Mouse (Mus musculus) cerebellum, adult 9-11 months (tissue): ENCODE results near the gene Gon4l.
A peak's percentile ranks its signal among the peaks of the same experiment; 100 is the strongest.
"Not testable (repeated sequence)": the region's sequence is repeated elsewhere in the genome, so short reads cannot be mapped to it uniquely, and the experiment has no call there.

Experiments
- DNase-seq: peaks from one replicate; pipeline ENCODE4 v3.0.0; 2022

Gene Gon4l

DNA sequence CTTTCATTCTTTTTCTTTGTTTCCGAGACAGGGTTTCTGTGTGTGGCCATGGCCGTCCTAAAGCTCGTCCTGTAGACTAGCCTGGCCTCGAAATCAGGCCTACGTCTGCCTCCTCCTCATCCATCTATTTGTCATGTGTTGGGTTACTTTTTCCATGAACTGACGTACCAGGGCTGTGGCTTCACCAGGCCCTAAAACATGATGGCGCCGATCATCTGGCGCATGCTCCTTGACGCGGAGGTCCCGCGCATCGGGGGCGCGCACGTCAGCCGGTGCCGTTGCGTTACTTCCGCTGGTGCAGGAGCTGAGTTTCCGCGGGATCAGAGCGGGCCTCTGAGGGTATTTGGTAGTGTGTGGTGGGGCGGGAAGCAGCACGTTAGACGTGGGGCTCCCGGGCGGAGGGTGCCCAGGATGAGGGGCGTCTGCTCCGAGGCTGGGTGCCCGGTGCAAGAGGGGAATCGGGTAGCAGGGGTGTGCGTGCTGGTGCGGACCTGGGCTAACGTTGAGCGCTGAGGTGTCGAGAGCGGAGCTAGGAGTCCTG is at the start of gene Gon4l:
Gon4l (plus strand) TSS at position 281 of the 541 bp plus-strand sequence.
- DNase-seq: peak; percentile 58

DNA sequence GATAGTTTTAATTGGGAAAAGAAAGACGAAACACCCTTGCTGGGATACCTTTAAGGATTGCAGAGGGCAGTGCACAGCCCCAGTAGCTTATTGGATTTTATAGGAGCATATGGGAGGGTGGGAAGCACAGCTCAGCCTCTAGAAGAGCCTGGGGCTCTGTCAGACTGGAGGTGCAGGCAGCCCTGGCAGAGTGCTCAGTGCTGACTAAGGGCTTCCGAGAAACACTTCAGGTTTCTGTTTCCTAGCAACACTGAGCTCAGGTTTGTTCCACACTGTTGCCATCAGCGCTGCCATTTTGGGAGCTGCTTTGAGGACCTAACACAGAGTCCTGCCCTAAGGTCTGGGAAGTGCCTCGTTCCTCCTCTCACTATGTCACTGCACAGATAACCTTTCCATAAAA is 48.7 kb upstream of the Gon4l start:
- not testable (repeated sequence) for DNase-seq

DNA sequence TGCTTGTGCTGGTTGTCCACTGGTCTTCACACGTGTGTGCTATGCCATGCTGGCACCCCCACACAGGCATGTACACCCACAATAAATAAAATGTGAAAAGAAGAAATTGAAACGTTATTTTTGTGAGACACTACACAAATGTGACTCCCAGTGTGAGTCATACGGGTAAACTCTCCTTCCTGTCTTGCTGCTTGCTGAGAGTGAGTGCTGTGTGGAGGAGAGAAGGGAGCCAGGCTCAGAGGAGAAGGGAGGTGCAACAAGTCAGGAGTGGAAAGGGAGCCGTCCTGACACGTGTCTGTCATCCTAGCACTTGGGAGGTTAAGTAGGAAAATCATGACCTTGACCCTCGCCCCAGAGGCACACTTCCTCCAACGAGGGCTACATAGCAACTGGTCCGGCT is 48.2 kb upstream of the Gon4l start:
- not testable (repeated sequence) for DNase-seq

DNA sequence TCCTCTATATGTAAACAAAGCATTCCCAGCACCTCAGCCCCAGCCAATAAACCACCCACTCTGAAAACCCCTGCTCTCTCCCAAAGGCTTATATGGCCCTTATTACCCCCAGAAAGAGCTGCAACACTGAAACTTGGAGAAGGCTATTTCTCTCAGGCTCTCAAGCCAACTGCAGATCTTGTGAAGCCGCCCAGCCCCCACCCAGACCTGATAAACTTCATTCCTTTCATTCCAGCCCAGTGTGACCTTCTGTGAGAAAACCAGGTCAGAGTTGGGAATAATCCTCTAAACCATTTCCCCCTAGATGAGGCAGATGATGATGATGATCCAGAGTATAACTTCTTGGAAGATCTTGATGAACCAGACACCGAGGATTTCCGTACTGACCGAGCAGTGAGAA is 47.0 kb upstream of the Gon4l start:
- DNase-seq: not testable (repeated sequence)

GRCm38 (mm10) chr3:88797507-88797906 is 37.5 kb upstream of the Gon4l start:
- DNase-seq: not testable (repeated sequence)

DNA sequence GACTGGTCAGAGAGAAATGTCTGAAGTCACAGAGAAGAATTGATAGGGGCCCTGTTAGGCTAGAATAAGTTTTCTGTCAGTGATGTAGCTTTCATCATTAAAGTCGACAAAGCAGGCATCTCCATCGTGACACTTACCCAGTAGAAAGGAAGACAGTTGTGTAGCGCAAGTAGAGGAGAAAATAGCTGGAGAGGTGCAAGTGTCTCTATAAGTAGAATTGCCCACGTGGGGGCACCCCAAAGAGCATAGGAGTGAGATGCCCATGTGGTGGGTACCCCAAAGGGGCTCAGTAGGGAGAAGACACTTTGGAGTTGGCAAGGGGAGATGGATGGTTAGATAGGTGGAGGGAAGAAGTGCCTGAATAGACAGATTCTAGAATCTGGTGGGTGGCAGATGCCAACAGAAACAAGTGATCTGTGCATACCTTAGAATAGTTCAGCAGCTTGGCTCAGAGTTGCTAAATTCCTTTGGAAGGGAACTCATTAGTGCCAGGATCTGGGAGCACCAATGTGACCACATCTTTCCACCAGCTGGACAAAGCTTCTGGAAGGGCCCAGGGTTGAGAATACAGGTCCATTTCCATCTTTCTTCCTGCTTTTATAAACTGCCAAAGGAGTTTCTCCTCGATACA is 31.0 kb upstream of the Gon4l start:
- no peak for DNase-seq

- DNase-seq: no peak
Observed at GRCm38 (mm10) chr3:88825710-88826109, 9.3 kb upstream of the Gon4l start.

DNA sequence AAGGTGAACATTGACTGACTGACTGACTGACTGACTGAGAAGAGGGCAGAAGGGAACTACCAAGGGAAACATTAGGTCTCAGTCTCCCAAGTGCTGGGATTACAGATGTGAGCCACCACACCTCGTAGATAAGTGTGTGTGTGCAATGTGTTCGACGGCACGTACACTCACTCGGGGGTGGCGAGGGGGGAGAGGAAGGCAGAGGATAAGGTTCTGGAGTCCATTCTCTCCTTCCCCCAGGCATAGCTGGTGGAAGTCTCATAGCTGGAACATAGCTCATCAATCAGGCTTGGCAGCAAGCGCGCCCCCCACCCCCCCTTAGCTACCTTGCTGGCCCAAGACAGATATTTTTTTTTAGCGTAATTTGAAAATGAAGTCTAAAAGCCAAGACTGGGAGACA is 7.8 kb upstream of the Gon4l start:
- no peak for DNase-seq

DNA sequence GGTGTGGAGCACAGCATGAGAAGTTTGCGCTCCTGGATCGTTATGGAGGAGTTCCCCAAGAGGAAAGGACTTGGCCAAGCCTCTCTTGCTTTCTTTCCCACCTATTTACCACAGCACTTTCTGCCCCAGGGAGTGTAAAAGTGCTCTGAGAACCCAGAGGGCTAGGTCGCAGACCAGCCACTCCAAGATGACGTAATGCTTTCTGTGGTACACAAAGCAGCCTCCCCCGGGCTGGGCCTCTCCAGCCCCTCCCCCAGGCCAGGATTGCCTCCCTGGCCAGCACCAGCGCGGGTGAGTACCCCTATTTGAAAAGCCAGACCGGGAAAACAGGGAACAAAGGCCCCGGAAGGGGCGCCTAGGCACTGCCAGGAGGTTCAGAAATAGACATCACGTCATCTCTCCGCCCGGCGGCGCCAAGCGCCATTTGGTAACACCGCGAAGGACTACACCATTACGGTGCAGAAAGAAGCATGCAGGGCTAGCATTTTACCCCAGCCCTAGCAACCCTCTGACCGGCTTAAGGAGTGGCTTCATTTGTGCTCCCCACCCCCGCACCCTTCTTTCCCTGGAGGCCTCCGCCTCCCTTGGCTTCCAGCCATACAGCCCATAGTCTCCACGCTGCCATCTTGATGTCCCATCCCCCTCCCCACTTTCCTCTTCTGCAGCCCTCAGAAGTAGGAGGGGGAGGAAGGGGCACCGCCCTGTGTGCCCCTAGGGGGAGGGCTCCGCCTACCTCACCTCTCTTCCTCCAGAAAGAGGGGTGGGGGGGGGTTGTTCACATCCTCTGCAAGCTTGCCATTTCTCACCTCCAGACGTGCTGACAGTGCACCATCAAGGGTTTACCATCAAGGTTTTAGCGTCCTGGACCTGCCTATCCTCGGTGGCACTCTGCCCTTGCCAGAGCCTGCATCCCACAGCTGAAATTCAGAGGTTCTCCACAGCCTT is 3.6 kb upstream of the Gon4l start:
- peak; percentile 92 for DNase-seq

DNA sequence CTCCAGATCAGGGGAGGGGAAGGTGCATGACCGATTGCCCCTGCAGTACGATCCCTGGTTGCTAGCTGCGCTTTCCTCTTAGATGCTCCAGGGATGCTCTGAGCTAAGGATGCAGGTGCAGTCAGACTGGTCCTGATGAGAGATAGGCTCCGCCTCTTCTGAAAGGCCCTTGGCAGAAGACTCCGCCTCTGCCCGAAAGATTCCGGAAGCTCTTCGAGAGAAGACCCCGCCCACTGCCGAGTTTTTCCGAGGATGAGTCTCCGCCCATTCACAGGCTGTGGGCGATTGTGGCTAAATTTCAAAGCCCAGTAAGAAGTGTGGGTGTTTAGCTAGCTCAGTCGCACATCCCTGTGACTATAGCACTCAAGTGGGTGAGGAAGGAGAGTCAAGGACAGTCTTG is 2.6 kb upstream of the Gon4l start:
- DNase-seq: peak; percentile 88

GRCm38 (mm10) chr3:88849172-88849571 is 14.1 kb downstream of the Gon4l start:
- no peak for DNase-seq

- DNase-seq: no peak
Observed at GRCm38 (mm10) chr3:88855837-88856236, 20.8 kb downstream of the Gon4l start.

DNA sequence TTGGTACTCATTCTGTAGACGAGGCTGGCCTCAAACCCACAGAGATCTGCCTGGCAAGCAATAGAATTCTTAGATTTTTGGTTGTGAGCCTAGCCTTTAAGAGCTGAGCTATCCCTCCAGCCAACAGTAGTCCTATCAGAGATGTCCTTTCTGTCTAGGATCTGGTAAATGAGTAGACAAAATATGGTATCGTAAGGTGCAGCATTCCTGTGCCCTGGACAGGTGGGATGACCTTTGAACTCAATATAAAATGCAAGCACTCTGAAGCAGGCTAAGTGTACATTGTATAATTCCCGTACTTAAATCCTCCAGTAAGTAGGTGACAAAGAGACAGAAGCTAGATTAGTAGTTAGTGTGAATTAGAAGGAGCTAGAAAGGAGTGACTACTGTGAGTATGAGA is 27.1 kb downstream of the Gon4l start:
- no peak for DNase-seq

GRCm38 (mm10) chr3:88866735-88867134 is 31.7 kb downstream of the Gon4l start:
- DNase-seq: not testable (repeated sequence)

- not testable (repeated sequence) for DNase-seq
Observed at GRCm38 (mm10) chr3:88867177-88867576, 32.1 kb downstream of the Gon4l start.

GRCm38 (mm10) chr3:88868449-88868848 is 33.4 kb downstream of the Gon4l start:
- DNase-seq: not testable (repeated sequence)

DNA sequence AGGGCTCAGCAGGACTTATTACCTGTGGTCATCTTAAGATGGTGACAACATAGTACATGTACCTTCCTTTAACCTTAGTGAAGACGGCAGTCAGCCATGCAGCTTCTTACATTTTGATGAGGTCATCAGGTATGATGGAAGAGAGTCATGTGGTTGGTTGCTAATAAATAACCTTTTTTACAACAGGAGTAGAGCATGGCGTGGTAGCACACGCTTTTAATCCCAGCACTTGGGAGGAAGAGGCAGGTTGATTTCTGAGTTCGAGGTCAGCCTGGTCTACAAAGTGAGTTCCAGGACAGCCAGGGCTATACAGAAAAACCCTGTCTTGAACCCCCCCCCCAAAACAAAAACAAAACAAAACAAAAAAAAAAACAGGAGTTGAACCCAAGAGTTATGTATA is 47.5 kb downstream of the Gon4l start:
- not testable (repeated sequence) for DNase-seq

- not testable (repeated sequence) for DNase-seq
Observed at GRCm38 (mm10) chr3:88893011-88893410, 58.0 kb downstream of the Gon4l start.

DNA sequence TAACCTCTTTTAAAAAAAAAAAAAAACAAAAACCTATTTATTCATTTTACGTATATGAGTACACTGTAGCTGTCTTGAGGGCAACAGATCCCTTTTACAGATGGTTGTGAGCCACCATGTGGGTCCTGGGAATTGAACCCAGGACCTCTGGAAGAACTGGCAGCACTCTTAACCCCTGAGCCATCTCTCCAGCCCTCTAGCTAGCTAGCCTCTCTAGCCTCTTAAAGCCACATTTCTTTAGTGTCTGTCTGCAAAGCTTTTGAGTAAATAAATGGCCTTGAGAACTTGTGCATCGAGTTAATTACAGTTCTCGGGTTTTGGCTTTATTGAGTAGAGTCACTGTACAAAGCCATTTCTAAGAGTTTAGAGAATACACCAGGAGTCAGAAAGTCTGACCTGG is 69.8 kb downstream of the Gon4l start:
- DNase-seq: no peak

- no peak for DNase-seq
Observed at GRCm38 (mm10) chr3:88905209-88905608, 70.2 kb downstream of the Gon4l start.

DNA sequence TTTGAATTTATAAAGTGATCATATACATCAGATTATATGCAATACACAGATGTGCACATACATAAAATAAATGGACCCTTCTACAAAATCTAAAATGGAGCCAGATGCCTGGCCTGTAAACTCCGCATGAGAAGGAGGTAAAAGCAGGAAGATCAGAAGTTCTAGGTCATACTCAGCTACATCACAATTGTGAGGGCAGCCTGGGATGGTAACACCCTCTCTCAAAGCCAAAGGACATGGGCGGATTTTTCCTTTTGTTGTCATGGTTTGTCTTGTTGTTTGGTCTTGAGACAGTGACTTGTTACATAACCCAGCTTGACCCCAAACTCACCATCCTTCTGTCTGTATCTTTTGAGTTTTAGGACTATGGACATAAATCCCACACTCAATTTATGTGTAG is 70.7 kb downstream of the Gon4l start:
- DNase-seq: no peak

DNA sequence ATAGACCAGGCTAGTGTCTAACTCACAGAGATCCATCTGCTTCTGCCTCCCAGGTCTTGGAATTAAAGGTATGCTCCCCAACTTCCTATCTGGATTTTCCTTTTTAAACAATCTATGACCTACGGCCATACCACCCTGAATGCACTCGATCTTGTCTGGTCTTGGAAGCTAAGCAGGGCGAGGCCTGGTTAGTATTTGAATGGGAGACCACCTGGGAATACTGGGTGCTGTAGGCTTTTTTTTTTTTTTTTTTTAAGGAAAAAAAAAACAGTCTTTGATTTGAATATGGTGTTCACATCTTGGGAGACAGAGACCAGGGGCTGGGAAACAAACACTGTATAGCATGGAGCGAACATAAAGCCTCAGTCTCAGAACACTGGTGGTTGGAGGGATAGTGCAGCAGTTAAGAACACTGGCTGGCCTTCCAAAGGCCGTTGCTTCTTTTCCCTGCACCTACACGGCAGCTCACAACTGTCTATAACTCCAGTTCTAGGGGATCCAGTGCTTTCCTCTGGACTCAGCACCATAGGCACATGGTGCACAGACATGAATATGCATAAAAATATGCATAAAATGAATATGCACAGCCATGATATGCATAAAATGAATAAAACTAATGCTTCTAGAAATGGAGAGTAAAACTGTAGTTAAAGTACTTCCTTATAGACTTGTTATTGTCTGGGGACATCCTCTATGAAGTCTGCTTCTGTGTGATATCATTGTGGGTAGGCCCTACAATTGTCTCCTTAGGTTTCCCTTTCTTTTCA is 71.5 kb downstream of the Gon4l start:
- DNase-seq: no peak

DNA sequence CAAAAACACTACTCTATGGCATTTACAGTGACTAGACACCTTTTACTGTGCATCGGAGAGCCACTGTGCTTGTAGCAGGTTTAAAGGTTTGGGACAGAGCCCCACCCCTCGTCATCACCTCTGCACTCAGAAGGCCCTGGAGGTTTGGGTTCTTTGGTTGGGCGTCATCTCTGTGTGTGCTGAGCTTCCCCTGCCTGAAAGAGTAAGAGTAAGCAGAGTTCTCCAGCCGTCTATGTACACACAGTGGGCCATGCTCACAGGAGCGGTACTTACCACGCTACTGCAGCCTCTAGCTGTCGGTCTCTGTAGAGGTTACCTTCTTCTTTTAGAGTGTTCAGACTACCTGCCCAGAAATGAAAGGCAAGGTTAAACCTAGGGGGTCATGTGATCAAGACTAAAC is 77.6 kb downstream of the Gon4l start:
- no peak for DNase-seq
